Mouse (Mus musculus) cerebellum, adult 18-20 months (tissue): ENCODE measurements around the gene Wdr76.
"Not testable (repeated sequence)": the region's sequence is repeated elsewhere in the genome, so short reads cannot be mapped to it uniquely, and the experiment has no call there.

Source experiments
- DNase-seq, 2 experiments: peaks; one replicate each; pipeline ENCODE4 v3.0.0; 2021

Gene Wdr76

GRCm38 (mm10) chr2:121505942-121506882, at the start of gene Wdr76, which contains the start of gene Mfap1a:
Gene Wdr76 (plus strand): TSS chr2:121506723.
Gene Mfap1a (minus strand): TSS chr2:121506665.
- peak; percentile 83 to 88 for DNase-seq

DNA sequence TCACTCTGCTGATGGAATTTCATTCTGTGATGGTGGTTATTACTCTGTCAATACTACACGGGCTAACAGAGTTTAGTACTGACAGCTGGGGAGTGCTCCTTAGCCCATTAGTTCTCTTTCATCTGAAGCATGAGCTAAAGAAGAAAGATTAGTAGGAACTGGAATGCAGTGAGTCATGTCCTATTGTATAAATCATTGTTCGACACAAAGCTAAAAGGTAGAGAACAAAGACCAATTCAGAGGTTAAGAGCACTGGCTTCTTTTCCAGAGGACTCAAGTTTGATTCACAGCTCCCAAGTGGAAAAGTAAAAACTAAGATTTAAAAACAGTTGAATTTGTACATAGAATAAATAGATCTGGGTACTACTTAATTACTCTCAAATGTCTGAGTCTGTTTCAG, 46.5 kb upstream of the Wdr76 start:
- DNase-seq, result no peak

GRCm38 (mm10) chr2:121468982-121469381, 37.5 kb upstream of the Wdr76 start:
- DNase-seq, result not testable (repeated sequence)

DNA sequence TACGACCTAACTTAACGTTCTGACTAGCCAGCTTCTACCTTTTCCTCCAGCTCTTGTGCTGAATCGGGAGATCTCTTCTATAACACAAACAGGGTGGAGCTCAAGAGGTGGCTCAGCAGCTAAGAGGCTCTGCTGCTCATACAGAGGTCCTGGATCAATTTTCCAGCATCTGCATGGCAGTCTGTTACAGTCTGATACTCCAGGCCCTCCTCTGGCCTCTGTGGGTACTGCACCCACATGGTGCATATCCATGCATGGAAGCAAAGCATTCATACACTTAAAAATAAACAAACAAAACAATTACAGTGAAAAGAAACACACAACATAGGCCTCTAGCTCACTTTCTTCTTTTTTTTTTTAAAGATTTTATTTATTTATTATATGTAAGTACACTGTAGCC, 33.7 kb upstream of the Wdr76 start:
- not testable (repeated sequence) for DNase-seq

DNA sequence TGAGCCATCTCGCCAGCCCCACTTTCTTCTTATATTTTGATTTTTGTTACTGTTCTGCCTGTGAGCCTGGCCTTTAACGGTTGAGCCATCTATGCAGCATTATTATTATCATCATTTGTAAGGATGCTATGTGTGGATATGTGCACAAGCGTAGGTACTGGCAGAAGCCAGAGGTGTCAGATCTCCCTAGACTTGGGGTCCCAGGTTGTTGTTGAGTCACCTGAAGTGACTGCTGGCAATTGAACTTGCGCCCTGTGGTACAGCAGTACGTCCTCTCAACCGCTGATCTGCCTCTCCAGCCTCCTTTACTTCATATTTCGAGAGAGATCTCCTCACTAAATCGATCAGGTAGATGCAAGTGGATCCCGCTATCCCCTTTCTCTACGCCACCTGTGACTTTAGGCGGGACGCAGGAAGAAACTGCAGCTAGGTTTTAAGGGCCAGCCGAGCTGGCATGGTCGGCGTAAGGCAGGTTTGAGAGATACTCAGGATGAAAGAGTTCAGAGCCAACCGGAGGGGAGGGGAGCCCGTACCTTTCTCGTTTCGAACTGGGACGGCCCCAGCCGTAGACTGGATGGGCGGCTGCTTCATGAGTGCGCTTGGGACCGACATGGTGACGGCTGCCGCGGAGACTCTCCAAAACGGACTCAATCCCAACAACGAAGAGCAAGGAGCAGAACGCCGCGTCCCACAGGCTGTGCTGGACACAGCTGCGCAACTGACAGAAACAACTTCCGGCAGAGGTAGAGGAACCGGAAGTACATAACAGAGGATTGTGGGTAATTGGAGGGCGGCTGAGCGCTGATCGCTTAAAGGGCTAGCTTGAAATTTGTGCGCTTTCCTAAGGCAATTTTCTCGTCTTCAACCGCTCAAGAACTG, 33.0 kb upstream of the Wdr76 start, which contains the start of gene Mfap1b:
Mfap1b (minus strand) TSS at position 767 of the 879 bp plus-strand sequence.
- DNase-seq, result peak; percentile 83 to 87

DNA sequence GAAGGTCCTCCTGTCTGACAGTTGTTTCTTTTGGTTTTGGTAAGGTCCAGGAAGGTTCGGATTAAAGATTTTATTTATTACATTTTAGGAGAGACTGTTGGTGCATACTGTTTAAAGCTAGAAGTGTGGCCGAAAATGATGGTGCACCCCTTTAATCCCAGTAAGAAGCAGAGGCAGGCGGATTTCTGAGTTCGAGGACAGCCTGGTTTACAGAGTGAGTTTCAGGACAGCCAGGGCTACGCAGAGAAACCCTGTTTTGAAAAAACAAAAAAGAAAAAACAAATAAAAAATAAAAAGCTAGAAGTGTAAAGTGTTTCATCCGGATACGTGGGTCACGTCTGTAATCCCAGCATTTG, 32.4 kb upstream of the Wdr76 start:
- DNase-seq, result peak in 1 of 2 experiments; percentile 28

GRCm38 (mm10) chr2:121475306-121475705, 31.2 kb upstream of the Wdr76 start:
- DNase-seq, result not testable (repeated sequence)

- no peak for DNase-seq
Observed at GRCm38 (mm10) chr2:121477491-121478266, 28.8 kb upstream of the Wdr76 start.

GRCm38 (mm10) chr2:121480498-121480897, 26.0 kb upstream of the Wdr76 start:
- no peak for DNase-seq

- not testable (repeated sequence) for DNase-seq
Observed at GRCm38 (mm10) chr2:121480916-121481315, 25.6 kb upstream of the Wdr76 start.

GRCm38 (mm10) chr2:121483576-121483975, 22.9 kb upstream of the Wdr76 start:
- no peak for DNase-seq

DNA sequence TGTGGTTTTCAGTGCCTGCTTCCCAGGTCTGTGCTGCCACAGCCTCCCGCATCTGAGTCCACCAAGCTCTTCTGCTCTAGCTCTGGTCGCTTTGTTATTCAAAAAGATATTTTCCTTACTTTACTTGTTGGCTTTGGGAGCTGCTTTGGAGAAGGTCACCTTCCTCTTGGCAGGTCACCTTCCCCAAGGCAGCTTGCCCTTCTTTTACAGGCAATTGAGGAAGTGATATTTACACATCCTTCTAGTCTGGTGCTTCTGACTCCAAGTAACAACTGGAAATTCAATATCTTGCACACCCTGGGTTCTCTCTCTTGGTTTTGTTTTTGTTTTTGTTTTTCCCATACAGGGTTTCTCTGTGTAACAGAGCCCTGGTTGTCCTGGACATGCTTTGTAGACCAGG, 22.1 kb upstream of the Wdr76 start:
- DNase-seq, result not testable (repeated sequence)

DNA sequence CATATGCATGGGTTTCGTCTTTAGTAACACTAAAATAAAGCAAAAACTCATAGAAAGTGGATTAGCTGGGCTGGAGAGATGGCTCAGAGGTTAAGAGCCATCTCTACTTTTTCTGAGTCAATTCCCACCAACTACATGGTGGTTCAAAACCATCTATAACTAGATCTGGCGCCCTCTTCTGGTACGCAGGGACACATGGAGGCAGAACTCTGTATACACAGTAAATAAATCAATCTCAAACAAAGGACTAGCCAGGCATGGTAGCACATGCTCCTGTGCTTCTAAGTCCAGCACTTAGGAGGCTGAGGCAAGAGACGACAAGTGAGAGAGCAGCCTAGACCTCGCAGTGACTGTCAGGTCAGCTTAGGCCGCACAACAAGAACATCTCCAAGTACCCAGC, 5.0 kb upstream of the Wdr76 start:
- not testable (repeated sequence) for DNase-seq

GRCm38 (mm10) chr2:121507173-121507950, 839 bp downstream of the Wdr76 start:
- no peak for DNase-seq

- no peak for DNase-seq
Observed at GRCm38 (mm10) chr2:121507951-121508330, 1.4 kb downstream of the Wdr76 start.

- DNase-seq, result peak; percentile 28 to 47
Observed at GRCm38 (mm10) chr2:121509584-121509983, 3.1 kb downstream of the Wdr76 start.

DNA sequence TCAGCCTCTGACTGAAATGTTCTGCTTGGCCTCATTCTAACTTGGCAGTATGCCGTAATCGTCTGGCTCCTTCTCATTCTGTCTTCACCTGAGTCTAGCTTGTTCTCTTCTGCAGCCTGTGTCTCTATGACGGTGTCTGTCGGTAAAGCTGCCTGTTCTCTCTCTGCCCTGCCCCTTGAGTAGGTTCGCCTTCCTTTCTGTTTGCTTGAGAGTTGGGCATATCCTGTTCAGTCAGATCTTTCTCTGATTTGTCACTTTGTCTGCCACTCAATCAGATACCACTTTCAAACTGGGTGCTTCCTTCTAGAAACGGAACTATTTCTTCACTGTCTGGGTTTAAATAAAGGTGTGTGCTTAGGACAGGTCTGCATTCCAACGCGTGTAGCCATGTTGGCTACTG, 4.9 kb downstream of the Wdr76 start:
- no peak for DNase-seq

- not testable (repeated sequence) for DNase-seq
Observed at GRCm38 (mm10) chr2:121512991-121513765, 6.7 kb downstream of the Wdr76 start.

GRCm38 (mm10) chr2:121514211-121514610, 7.7 kb downstream of the Wdr76 start:
- DNase-seq, result no peak

- DNase-seq, result no peak
Observed at GRCm38 (mm10) chr2:121518106-121518505, 11.6 kb downstream of the Wdr76 start.

- DNase-seq, result not testable (repeated sequence)
Observed at GRCm38 (mm10) chr2:121518711-121519110, 12.2 kb downstream of the Wdr76 start.
